Mouse (Mus musculus) C2C12 (cell line): ENCODE measurements around the gene S100a3.

Source experiments
- CEBPB ChIP-seq: IDR thresholded peaks from one replicate; pipeline ENCODE4 v1.6.1; 2011; ENCODE audit warnings: low read depth, mild to moderate bottlenecking, control low read depth, moderate library complexity
- CTCF ChIP-seq: IDR thresholded peaks from one replicate; pipeline ENCODE4 v1.5.1; 2011; ENCODE audit not compliant: control insufficient read depth, insufficient read depth, insufficient read length
- MAX ChIP-seq: IDR thresholded peaks from one replicate; pipeline ENCODE4 v1.6.1; 2011; ENCODE audit warnings: mild to moderate bottlenecking, control low read depth
- MYOD1 ChIP-seq: IDR thresholded peaks from one replicate; pipeline ENCODE4 v1.6.1; 2011; ENCODE audit warnings: low read depth; ENCODE audit not compliant: control insufficient read depth, insufficient read length
- MYOG ChIP-seq: IDR thresholded peaks from one replicate; pipeline ENCODE4 v1.6.1; 2011; ENCODE audit not compliant: control insufficient read depth, insufficient read length; ENCODE audit errors: extremely low read depth
- USF1 ChIP-seq: IDR thresholded peaks from one replicate; pipeline ENCODE4 v1.6.1; 2011; ENCODE audit warnings: low read depth, mild to moderate bottlenecking, control low read depth, moderate library complexity

- TF ChIP-seq CTCF (no peak), MYOG (no peak), MAX (no peak), MYOD1 (no peak), USF1 (no peak), CEBPB (no peak)
Observed at GRCm38 (mm10) chr3:90599401-90599800, 39.0 kb downstream of the S100a3 start.
